Mouse (Mus musculus): ENCODE results near the gene Olfr279. TPM values are rescaled to one million over a fixed set of nuclear protein-coding genes. Genes with fewer than 3 reads are reported as not detected.

Olfr279 gene
- total and polyA plus RNA-seq, 2 experiments from 2014 or later = not detected

- H3K4me1 ChIP-seq (ENCODE audit: insufficient read depth, low read length) = no peaks in the 10 kb centered on the region
- WGBS = 93% methylated on average over 8 of the region's 8 CpGs
- ATAC-seq (ENCODE audit: low FRiP score) = no peak
- DNase-seq (ENCODE audit: low spot score) = no peak
- no peak overlapping the region for H3K4me3 ChIP-seq (ENCODE audit: low read depth, low read length)
- no peak overlapping the region for H3K9ac ChIP-seq (replicated peaks; ENCODE audit: low read length, poor library complexity, severe bottlenecking)
- no peaks in the 10 kb centered on the region for H3K27me3 ChIP-seq (ENCODE audit: insufficient read depth, low read length)
- H3K27ac ChIP-seq (ENCODE audit: low read depth, low read length) = no peak overlapping the region
- H3K9me3 ChIP-seq (ENCODE audit: low read length) = no peaks in the 10 kb centered on the region
- no peak for TF ChIP-seq CTCF (IDR thresholded peaks at IDR 0.05)
- no peak overlapping the region for H3K4me2 ChIP-seq (ENCODE audit: low read depth, low read length, poor library complexity, severe bottlenecking)
- H3K36me3 ChIP-seq (ENCODE audit: insufficient read depth, low read length) = no peaks in the 10 kb centered on the region
Observed at GRCm38 (mm10) chr15:98486433-98487021, 5.7 kb upstream of the Olfr279 start.

DNA sequence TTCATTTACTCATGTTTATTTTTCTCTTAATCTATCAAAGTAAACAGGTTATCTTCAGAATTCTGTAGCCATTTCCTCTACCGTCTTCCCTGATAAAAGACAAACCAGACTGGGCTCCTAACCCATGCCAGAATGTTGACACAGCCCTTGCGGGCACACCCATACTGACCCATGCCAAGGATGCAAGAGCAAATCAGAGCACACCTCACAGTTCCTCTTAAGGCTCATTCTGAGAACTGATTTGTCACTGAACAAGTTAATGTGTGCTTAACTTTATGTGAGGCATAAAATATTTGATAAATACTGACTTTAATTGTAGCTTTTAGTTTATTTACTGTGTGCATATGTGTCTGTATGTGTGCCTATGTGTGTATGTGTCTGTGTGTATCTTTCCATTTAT is 870 bp upstream of the Olfr279 start:
- H3K36me3 ChIP-seq (ENCODE audit: insufficient read depth, low read length) = no peaks in the 10 kb centered on the region
- no peaks in the 10 kb centered on the region for H3K4me1 ChIP-seq (ENCODE audit: insufficient read depth, low read length)
- H3K27ac ChIP-seq (ENCODE audit: low read depth, low read length) = no peak overlapping the region
- DNase-seq (ENCODE audit: low spot score) (no peak), ATAC-seq (ENCODE audit: low FRiP score) (no peak)
- WGBS = 88% methylated on average over 2 of the region's 2 CpGs
- H3K4me3 ChIP-seq (ENCODE audit: low read depth, low read length) = no peak overlapping the region
- H3K9ac ChIP-seq (replicated peaks; ENCODE audit: low read length, poor library complexity, severe bottlenecking) = no peak overlapping the region
- no peaks in the 10 kb centered on the region for H3K9me3 ChIP-seq (ENCODE audit: low read length)
- no peaks in the 10 kb centered on the region for H3K27me3 ChIP-seq (ENCODE audit: insufficient read depth, low read length)
- no peak overlapping the region for H3K4me2 ChIP-seq (ENCODE audit: low read depth, low read length, poor library complexity, severe bottlenecking)
- TF ChIP-seq CTCF (IDR thresholded peaks at IDR 0.05) = no peak

DNA sequence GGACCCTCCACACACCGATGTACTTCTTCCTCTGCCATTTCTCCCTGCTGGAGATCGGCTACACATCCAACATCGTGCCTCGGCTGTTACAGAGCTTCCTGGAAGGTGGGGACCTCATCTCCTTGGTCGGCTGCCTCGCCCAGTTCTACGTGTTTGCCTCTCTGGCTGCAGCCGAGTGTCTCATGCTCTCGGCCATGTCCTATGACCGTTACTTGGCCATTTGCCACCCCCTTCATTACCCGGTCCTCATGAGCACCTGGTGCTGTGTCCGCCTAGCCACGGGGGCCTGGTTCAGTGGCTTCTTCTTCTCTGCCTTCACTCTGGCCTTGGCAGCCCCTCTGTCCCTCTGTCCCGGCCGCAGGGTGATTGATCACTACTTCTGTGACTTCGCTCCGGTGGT is 5.4 kb downstream of the Olfr279 start:
- DNase-seq (ENCODE audit: low spot score) (no peak), ATAC-seq (ENCODE audit: low FRiP score) (no peak)
- H3K4me3 ChIP-seq (ENCODE audit: low read depth, low read length) = no peak overlapping the region
- H3K9ac ChIP-seq (replicated peaks; ENCODE audit: low read length, poor library complexity, severe bottlenecking) = no peak overlapping the region
- H3K4me1 ChIP-seq (ENCODE audit: insufficient read depth, low read length) = no peaks in the 10 kb centered on the region
- WGBS = 93% methylated on average over 17 of the region's 17 CpGs
- no peak overlapping the region for H3K4me2 ChIP-seq (ENCODE audit: low read depth, low read length, poor library complexity, severe bottlenecking)
- no peak for TF ChIP-seq CTCF (IDR thresholded peaks at IDR 0.05)
- H3K36me3 ChIP-seq (ENCODE audit: insufficient read depth, low read length) = no peaks in the 10 kb centered on the region
- H3K27me3 ChIP-seq (ENCODE audit: insufficient read depth, low read length) = no peaks in the 10 kb centered on the region
- no peaks in the 10 kb centered on the region for H3K9me3 ChIP-seq (ENCODE audit: low read length)
- H3K27ac ChIP-seq (ENCODE audit: low read depth, low read length) = no peak overlapping the region

GRCm38 (mm10) chr15:98503317-98503716 is 11.1 kb downstream of the Olfr279 start:
- 84% methylated on average over 3 of the region's 3 CpGs for WGBS
- Histone ChIP-seq H3K4me2 (ENCODE audit: low read depth, low read length, poor library complexity, severe bottlenecking) (no peak overlapping the region), H3K36me3 (ENCODE audit: insufficient read depth, low read length) (no peaks in the 10 kb centered on the region), H3K27me3 (ENCODE audit: insufficient read depth, low read length) (no peaks in the 10 kb centered on the region), H3K27ac (ENCODE audit: low read depth, low read length) (no peak overlapping the region), H3K4me1 (ENCODE audit: insufficient read depth, low read length) (no peaks in the 10 kb centered on the region), H3K9me3 (ENCODE audit: low read length) (no peaks in the 10 kb centered on the region), H3K4me3 (ENCODE audit: low read depth, low read length) (no peak overlapping the region), H3K9ac (replicated peaks; ENCODE audit: low read length, poor library complexity, severe bottlenecking) (no peak overlapping the region)
- no peak for TF ChIP-seq CTCF (IDR thresholded peaks at IDR 0.05)
- no peak for ATAC-seq (ENCODE audit: low FRiP score)
- DNase-seq (ENCODE audit: low spot score) = no peak

DNA sequence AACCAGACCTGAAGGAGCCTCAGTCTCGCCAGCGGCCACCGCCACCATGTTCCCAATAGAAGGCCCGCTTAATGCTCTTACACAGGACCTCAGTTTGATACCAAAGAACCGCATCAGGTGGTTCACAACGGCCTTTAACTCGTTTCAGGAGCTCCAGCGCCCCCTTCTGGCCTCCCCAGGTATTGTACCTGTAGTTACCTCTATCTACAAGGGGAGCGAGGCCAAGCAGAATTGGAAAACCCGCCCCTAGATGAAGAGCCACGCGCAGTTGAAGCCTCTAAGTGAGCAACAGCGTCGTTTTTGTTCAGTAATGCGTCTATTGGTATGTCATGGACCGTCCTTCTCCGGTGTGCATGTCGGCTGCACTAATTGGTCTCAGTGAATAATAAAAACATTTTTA is 12.3 kb downstream of the Olfr279 start:
- no peak overlapping the region for H3K4me3 ChIP-seq (ENCODE audit: low read depth, low read length)
- no peak for ATAC-seq (ENCODE audit: low FRiP score)
- no peaks in the 10 kb centered on the region for H3K4me1 ChIP-seq (ENCODE audit: insufficient read depth, low read length)
- WGBS = 13% methylated on average over 18 of the region's 18 CpGs
- H3K36me3 ChIP-seq (ENCODE audit: insufficient read depth, low read length) = no peaks in the 10 kb centered on the region
- DNase-seq (ENCODE audit: low spot score) = peak; percentile 63
- no peaks in the 10 kb centered on the region for H3K27me3 ChIP-seq (ENCODE audit: insufficient read depth, low read length)
- peak; percentile 78 for TF ChIP-seq CTCF (IDR thresholded peaks at IDR 0.05)
- H3K9ac ChIP-seq (replicated peaks; ENCODE audit: low read length, poor library complexity, severe bottlenecking) = no peak overlapping the region
- no peak overlapping the region for H3K27ac ChIP-seq (ENCODE audit: low read depth, low read length)
- no peak overlapping the region for H3K4me2 ChIP-seq (ENCODE audit: low read depth, low read length, poor library complexity, severe bottlenecking)
- H3K9me3 ChIP-seq (ENCODE audit: low read length) = no peaks in the 10 kb centered on the region

DNA sequence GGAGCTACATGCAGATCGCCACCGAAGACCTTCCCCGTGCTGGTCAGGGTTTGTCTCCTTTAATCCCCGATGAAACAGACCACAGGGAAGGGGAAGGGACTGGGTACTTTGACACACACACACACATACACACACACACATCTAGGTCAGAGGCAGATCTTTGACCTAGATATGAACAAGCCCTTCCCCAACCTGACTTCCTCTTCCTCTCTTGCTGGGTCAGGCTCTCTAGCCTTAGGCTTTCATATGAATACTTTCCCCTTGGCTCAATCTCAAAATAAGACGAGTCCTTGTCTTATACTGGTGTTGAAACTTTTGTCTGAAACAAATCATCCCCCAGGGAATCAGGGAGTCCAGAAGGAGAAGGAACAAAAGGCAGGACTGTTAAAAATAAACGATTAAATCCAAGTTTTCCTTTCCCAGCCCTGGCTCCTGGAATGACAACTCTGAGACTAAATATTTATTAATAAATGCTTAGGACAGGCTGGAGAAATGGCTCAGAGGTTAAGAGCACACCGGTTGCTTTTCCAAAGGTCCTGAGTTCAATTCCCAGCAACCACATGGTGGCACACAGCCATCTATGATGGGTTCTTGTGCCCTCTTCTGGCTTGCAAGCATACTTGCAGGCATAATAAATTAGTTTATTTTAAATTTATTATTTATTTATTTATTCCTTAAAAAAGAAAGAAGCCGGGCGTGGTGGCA is 14.2 kb downstream of the Olfr279 start:
- no peak overlapping the region for H3K9ac ChIP-seq (replicated peaks; ENCODE audit: low read length, poor library complexity, severe bottlenecking)
- TF ChIP-seq CTCF (IDR thresholded peaks at IDR 0.05) = peak; percentile 21
- no peak overlapping the region for H3K4me3 ChIP-seq (ENCODE audit: low read depth, low read length)
- H3K27me3 ChIP-seq (ENCODE audit: insufficient read depth, low read length) = no peaks in the 10 kb centered on the region
- no peaks in the 10 kb centered on the region for H3K9me3 ChIP-seq (ENCODE audit: low read length)
- H3K27ac ChIP-seq (ENCODE audit: low read depth, low read length) = no peak overlapping the region
- WGBS = 72% methylated on average over 9 of the region's 9 CpGs
- H3K36me3 ChIP-seq (ENCODE audit: insufficient read depth, low read length) = no peaks in the 10 kb centered on the region
- H3K4me1 ChIP-seq (ENCODE audit: insufficient read depth, low read length) = no peaks in the 10 kb centered on the region
- no peak for ATAC-seq (ENCODE audit: low FRiP score)
- H3K4me2 ChIP-seq (ENCODE audit: low read depth, low read length, poor library complexity, severe bottlenecking) = no peak overlapping the region
- DNase-seq (ENCODE audit: low spot score) = no peak

Data from midbrain, postnatal 0 days (tissue).